Mouse (Mus musculus) stomach, embryonic 14.5 days (tissue): ENCODE data around the gene Ocrl. TPM values are rescaled to one million over a fixed set of nuclear protein-coding genes. Genes with fewer than 3 reads are reported as not detected.

Experiments
- ATAC-seq: fragments of 200-750 bp; cut with Nextera tagmentation; 2 replicates; pipeline ENCODE4 v1.8.0; 2017; ENCODE audit warnings: low read depth, moderate TSS enrichment; ENCODE audit not compliant: insufficient number of reproducible peaks, insufficient read depth, low FRiP score
- H3K27ac ChIP-seq: fragments of 300-500 bp; sonication (generic); 2 replicates; pipeline ENCODE4 v1.5.1; 2014; ENCODE audit warnings: mild to moderate bottlenecking, low read length, moderate library complexity, mixed read lengths
- H3K27me3 ChIP-seq: fragments of 300-500 bp; sonication (generic); 2 replicates; pipeline ENCODE4 v1.6.1; 2014; ENCODE audit warnings: low read length, control low read depth, mixed read lengths; ENCODE audit not compliant: control insufficient read depth, insufficient read depth
- H3K36me3 ChIP-seq: fragments of 300-500 bp; sonication (generic); 2 replicates; pipeline ENCODE4 v1.6.1; 2014; ENCODE audit warnings: mild to moderate bottlenecking, control low read depth, low read length, moderate library complexity, mixed read lengths; ENCODE audit not compliant: control insufficient read depth, insufficient read depth
- H3K4me1 ChIP-seq: fragments of 300-500 bp; sonication (generic); 2 replicates; pipeline ENCODE4 v1.6.1; 2014; ENCODE audit warnings: low read length, control low read depth, mixed read lengths; ENCODE audit not compliant: control insufficient read depth, insufficient read depth
- H3K4me2 ChIP-seq: fragments of 300-500 bp; sonication (generic); replicated peaks from 2 replicates; pipeline ENCODE4 v1.6.1; 2014; ENCODE audit warnings: low read depth, low read length, control low read depth
- H3K4me3 ChIP-seq: fragments of 300-500 bp; sonication (generic); 2 replicates; pipeline ENCODE4 v1.5.1; 2014; ENCODE audit warnings: low read depth, low read length, control low read depth
- H3K9ac ChIP-seq: fragments of 300-500 bp; sonication (generic); replicated peaks from 2 replicates; pipeline ENCODE4 v1.6.1; 2014; ENCODE audit warnings: low read depth, mild to moderate bottlenecking, control low read depth, low read length, moderate library complexity, mixed read lengths
- H3K9me3 ChIP-seq: fragments of 300-500 bp; sonication (generic); 2 replicates; pipeline ENCODE4 v1.6.1; 2016; ENCODE audit warnings: low read depth, low read length, control low read depth; ENCODE audit not compliant: control insufficient read depth
- WGBS: fragments of 180-500 bp; shearing (Covaris S2); extraction: QIAGEN DNeasy Blood & Tissue Kit; methylation state at CpG from one replicate; pipeline ENCODE4 v1.1.7; 2014; 5-methylcytosine and 5-hydroxymethylcytosine counted together
- polyA plus RNA-seq: library from polyadenylated mRNA; unstranded; fragments of >200 nt; fragmentation: Nextera tagmentation; extraction: Ambion mirVana; gene quantifications from 2 replicates; pipeline ENCODE4 v1.2.1, GENCODE M21; 2014

Gene Ocrl
- polyA plus RNA-seq, 1 experiment from 2014 or later: 32.6 TPM

DNA sequence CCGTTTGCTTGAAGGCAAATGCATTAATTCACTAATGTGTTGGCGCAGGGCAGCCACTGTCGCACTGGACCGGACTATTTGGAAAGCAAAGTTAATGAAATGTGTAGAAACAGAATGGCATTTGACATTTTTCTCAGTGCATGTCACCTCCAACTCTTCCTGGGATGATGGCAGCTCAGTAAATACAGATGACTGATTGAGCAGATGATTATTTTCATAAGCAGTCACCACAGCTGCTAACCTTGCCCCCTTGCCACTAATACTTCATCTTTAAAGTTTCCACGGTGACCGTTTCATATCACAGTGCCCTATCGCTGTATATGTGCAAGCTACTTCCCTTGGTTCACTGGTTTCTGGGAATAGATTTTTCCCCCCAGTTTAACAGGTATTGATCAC is 1.4 kb downstream of the Ocrl start:
- H3K27ac ChIP-seq: no peak overlapping the region
- H3K4me2 ChIP-seq: peak overlapping the region; percentile 51
- H3K4me3 ChIP-seq: peak overlapping the region; percentile 53; the same call in 1 of the 2 replicates
- no peaks in the 10 kb centered on the region for H3K9me3 ChIP-seq
- ATAC-seq: no peak
- no peaks in the 10 kb centered on the region for H3K27me3 ChIP-seq
- 62% methylated on average over 7 of the region's 7 CpGs for WGBS
- H3K36me3 ChIP-seq: no peaks in the 10 kb centered on the region
- no peak overlapping the region for H3K9ac ChIP-seq
- H3K4me1 ChIP-seq: no peaks in the 10 kb centered on the region

DNA sequence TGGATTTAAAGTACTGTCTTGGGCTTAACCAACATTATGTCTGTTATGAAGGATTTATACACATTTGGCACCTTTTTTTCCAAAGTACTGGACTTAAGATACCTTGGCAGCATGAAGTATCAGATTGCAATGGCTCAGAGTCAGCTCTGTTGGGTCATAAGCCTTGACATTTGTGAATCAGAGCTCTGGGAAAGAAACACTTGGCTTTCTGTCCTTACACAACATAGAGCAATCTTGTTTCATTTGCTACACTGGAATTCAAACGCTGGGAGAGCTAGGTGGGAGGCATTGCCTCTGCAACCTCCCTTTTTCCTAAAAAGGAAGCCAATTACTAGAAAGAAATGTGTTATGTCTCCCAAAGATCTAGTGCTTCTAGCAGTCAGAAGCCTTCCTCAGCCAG is 4.6 kb downstream of the Ocrl start:
- H3K9me3 ChIP-seq: no peaks in the 10 kb centered on the region
- H3K36me3 ChIP-seq: no peaks in the 10 kb centered on the region
- H3K27ac ChIP-seq: no peak overlapping the region
- no peaks in the 10 kb centered on the region for H3K4me1 ChIP-seq
- no peak overlapping the region for H3K4me3 ChIP-seq
- ATAC-seq: no peak
- 59% methylated on average over 1 of the region's 1 CpGs for WGBS
- H3K4me2 ChIP-seq: no peak overlapping the region
- H3K9ac ChIP-seq: no peak overlapping the region
- no peaks in the 10 kb centered on the region for H3K27me3 ChIP-seq

DNA sequence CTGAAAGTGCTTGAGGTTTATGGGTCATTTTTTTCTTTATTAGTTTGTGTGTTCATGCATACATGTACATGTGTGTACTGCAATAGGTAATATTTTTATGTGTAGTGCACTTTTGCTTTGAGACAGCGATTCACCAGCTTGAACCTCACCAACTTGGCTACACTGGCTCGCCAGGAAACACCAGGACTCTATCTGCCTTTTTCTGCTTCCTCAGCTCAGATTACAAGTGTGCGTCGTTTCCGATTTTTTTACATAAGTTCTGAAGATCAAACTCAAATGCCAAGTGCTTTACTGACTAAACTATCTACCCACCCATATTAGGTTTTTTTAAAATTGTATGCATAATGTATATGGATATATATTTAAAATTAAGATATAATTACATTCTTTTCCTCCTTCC is 8.4 kb downstream of the Ocrl start:
- Histone ChIP-seq H3K36me3 (no peaks in the 10 kb centered on the region), H3K9me3 (no peaks in the 10 kb centered on the region), H3K27ac (no peak overlapping the region), H3K4me2 (no peak overlapping the region), H3K4me1 (no peaks in the 10 kb centered on the region), H3K9ac (no peak overlapping the region), H3K27me3 (no peaks in the 10 kb centered on the region), H3K4me3 (no peak overlapping the region)
- ATAC-seq: no peak
- 84% methylated on average over 5 of the region's 5 CpGs for WGBS

DNA sequence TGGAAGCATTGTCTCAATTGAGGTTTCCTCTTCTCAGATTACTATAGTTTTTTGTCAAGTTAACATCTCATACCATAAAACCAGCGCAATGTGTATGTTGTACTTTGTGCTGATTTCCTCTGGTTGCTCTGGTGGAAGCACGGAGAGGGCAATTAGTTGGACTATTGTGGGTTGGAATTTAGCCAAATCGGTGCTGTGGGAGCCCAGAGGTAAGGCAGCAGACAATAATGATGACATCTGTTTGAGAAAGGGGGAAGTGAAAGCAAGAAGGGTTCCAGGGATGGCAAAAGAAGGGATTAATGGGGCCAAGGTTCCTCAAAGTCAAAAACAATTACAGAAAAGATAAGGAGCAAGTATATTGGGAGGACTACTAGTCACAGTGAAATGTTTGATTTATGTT is 15.8 kb downstream of the Ocrl start:
- Histone ChIP-seq H3K4me3 (no peak overlapping the region), H3K27ac (no peak overlapping the region), H3K4me2 (no peak overlapping the region), H3K9ac (no peak overlapping the region), H3K27me3 (no peaks in the 10 kb centered on the region), H3K36me3 (no peaks in the 10 kb centered on the region), H3K4me1 (no peaks in the 10 kb centered on the region), H3K9me3 (no peaks in the 10 kb centered on the region)
- WGBS: 64% methylated on average over 3 of the region's 3 CpGs
- no peak for ATAC-seq

DNA sequence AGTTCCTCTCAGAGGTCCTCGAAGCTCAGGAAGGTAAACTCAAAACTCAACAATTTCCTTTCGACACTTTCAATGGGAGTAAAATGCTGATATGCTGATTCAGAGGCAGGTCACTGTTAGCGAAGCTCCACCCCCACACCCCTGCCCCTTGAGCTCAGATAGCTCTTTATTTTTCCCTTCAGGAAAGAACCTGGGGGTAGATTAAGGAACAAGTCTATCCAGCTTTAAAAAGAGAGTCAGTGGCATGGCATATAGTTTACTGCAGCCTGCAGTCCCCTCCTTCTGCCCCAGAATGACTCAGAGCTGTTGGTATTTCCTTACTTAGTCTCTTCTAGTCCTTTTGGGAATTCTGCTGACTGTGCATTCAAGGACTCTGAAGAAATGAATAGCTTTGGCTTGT is 18.3 kb downstream of the Ocrl start:
- no peaks in the 10 kb centered on the region for H3K9me3 ChIP-seq
- no peak overlapping the region for H3K27ac ChIP-seq
- ATAC-seq: peak; percentile 58
- H3K9ac ChIP-seq: no peak overlapping the region
- no peak overlapping the region for H3K4me2 ChIP-seq
- no peaks in the 10 kb centered on the region for H3K36me3 ChIP-seq
- 68% methylated on average over 3 of the region's 3 CpGs for WGBS
- no peaks in the 10 kb centered on the region for H3K4me1 ChIP-seq
- H3K4me3 ChIP-seq: no peak overlapping the region
- no peaks in the 10 kb centered on the region for H3K27me3 ChIP-seq

DNA sequence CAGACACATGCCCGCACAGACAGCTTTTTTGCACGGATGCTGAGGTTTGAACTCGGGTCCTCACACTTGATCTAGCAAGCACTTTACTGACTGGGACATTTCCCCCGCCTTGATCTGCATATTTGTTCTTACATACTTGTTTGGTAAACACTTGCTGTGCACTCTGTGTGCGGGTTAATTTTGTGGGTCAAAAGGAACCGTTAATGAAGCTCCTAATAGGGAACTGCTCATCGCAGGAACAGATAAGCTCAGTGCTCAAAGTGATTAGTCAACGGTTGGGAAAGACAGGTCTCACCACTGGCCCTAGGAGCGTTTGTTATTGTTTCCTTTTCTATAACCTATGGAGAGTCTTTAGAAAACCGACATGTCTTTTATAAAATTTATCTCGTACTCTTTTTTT is 22.2 kb downstream of the Ocrl start:
- no peak for ATAC-seq

DNA sequence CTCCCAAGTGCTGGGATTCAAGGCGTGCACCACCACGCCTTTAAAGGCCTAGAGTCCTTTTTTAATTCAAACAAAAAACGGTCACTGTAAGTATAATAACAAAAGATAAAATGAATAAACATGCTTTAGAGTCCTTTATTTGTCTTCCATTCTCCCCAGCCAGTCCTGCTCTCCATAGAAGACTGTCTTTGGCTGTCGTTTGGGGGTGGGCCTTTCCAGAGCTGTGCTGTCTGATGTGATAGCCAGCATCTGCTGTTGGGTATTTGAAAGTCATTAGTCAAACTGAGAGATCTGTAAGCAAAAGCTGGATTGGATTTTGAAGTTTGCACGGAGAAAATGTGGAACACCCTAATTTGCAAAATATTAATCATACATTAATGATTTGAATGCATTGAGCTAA is 24.7 kb downstream of the Ocrl start:
- H3K36me3 ChIP-seq: no peaks in the 10 kb centered on the region; the same call in 1 of the 2 replicates
- no peak overlapping the region for H3K4me2 ChIP-seq
- no peak for ATAC-seq
- no peaks in the 10 kb centered on the region for H3K27me3 ChIP-seq
- H3K9ac ChIP-seq: no peak overlapping the region
- WGBS: 34% methylated on average over 5 of the region's 5 CpGs
- no peak overlapping the region for H3K27ac ChIP-seq
- H3K4me1 ChIP-seq: no peaks in the 10 kb centered on the region
- no peak overlapping the region for H3K4me3 ChIP-seq
- H3K9me3 ChIP-seq: no peaks in the 10 kb centered on the region

More for the DNA sequence above, 22.2 kb downstream of the Ocrl start:
- 87% methylated on average over 11 of the region's 11 CpGs for whole genome bisulfite sequencing
- Histone ChIP-seq H3K27me3 (no peaks in the 10 kb centered on the region), H3K36me3 (no peaks in the 10 kb centered on the region; the same call in 1 of the 2 replicates), H3K27ac (no peak overlapping the region), H3K9ac (no peak overlapping the region), H3K9me3 (no peaks in the 10 kb centered on the region), H3K4me3 (no peak overlapping the region), H3K4me2 (no peak overlapping the region), H3K4me1 (no peaks in the 10 kb centered on the region)

DNA sequence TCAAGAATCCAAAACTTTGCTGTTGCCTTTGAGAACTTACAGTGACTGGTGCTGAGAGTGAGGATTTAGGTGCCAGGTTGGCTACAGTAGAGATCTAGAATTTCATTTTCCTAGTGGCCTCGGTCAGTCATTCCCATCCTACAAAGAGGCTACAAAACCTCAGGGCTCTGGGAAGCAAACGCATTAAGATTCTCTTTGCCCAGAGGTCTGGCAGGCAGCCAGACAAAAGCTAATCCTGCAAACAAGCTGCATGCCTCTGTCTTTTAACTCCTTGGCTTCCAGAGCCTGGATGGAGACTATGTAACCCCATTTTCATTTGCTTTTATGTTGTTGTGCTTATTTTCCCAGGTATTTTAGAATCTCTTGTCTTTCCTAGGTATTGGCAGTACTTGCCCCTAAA is 25.6 kb downstream of the Ocrl start:
- H3K27me3 ChIP-seq: no peaks in the 10 kb centered on the region
- H3K9ac ChIP-seq: no peak overlapping the region
- WGBS: 22% methylated on average over 2 of the region's 2 CpGs
- H3K9me3 ChIP-seq: no peaks in the 10 kb centered on the region
- peak overlapping the region; percentile 27; the same call in 1 of the 2 replicates for H3K27ac ChIP-seq
- no peak; the same call in 1 of the 2 replicates for ATAC-seq
- no peak overlapping the region for H3K4me3 ChIP-seq
- H3K36me3 ChIP-seq: no peaks in the 10 kb centered on the region; the same call in 1 of the 2 replicates
- H3K4me2 ChIP-seq: no peak overlapping the region
- no peaks in the 10 kb centered on the region for H3K4me1 ChIP-seq

DNA sequence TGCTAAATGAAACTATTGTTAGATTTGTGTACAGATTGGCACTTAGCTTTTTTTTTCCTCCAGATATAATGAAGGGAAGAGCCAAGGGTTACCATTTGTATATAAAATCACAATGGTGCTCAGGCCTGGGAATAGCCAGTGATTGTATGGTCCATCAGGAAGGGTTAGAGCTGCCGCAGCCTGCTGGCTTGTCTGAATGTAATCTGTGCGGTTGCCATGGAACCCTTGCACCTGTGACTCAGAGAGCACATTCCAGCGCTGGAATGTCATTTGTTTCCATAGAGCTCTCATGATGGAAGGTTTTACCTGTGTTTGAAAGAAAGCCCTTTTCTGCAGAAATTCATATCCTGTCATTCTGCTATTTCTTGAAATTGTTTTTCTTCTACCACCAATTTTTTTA is 37.5 kb downstream of the Ocrl start:
- Histone ChIP-seq H3K36me3 (no peaks in the 10 kb centered on the region), H3K27ac (no peak overlapping the region), H3K27me3 (no peaks in the 10 kb centered on the region), H3K9ac (no peak overlapping the region), H3K4me2 (no peak overlapping the region), H3K4me1 (no peaks in the 10 kb centered on the region), H3K9me3 (no peaks in the 10 kb centered on the region), H3K4me3 (no peak overlapping the region)
- ATAC-seq: no peak
- WGBS: 46% methylated on average over 3 of the region's 3 CpGs
